Mouse (Mus musculus): ENCODE results near the gene Camk1. TPM values are rescaled to one million over a fixed set of nuclear protein-coding genes. Genes with fewer than 3 reads are reported as not detected.

Gene Camk1
- polyA plus RNA-seq, 1 experiment from 2014 or later = 94.8 TPM

DNA sequence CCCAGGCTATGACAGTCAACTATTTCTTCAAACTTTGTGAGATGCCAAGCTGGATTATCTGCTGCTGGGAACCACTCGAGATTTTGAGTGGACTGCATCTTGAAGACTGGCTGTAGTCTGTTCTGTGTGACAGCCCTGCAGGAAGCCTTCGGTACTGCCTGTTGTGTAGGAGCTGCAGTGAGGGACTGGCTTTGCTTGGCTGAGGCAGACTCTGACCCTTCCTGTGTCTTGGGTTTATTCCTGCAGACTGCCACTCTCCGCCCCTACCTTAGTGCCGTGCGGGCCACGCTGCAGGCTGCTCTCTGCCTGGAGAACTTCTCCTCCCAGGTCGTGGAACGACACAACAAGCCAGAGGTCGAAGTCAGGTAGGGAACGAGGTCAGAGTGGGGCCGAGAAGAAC lies 36.7 kb upstream of the Camk1 start:
- no peak overlapping the region for H3K9ac ChIP-seq (ENCODE audit: low read length)
- no peak for ATAC-seq (replicated peaks; ENCODE audit: low FRiP score, low TSS enrichment, low read depth)
- peaks cover 56% of the 10 kb centered on the region for H3K36me3 ChIP-seq (ENCODE audit: control insufficient read depth, insufficient read depth, low read length)

DNA sequence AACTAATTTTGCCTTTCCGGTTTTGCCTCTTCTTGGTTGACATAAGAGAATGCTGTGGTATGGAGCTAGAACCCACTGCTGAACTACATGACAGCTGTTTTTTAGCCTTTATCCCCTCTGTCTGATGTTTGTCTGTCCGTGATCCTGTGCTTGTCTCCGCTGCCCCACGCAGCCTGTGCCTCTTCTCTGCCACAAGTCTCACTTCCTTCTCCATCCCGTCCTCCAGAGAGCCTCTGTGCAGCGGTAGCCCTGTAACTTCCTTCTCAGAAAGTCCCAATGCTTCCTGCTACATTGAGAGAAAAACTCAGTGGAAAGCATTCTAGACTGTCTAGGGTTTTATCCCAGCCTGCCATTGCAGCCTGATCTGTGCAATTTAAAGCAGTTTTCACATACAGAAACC lies 35.5 kb upstream of the Camk1 start:
- no peak for ATAC-seq (replicated peaks; ENCODE audit: low FRiP score, low TSS enrichment, low read depth)
- peaks cover 56% of the 10 kb centered on the region for H3K36me3 ChIP-seq (ENCODE audit: control insufficient read depth, insufficient read depth, low read length)
- peaks cover 10% of the 10 kb centered on the region for H3K4me1 ChIP-seq (replicated peaks; ENCODE audit: control insufficient read depth, insufficient read depth, low read length)
- H3K9me3 ChIP-seq (ENCODE audit: control insufficient read depth, low read length) = no peaks in the 10 kb centered on the region
- no peak overlapping the region for H3K27ac ChIP-seq (ENCODE audit: low read depth)
- H3K4me2 ChIP-seq (ENCODE audit: low read length) = peak overlapping the region; percentile 98
- peak overlapping the region; percentile 68 for H3K4me3 ChIP-seq (ENCODE audit: low read depth, low read length)
- H3K27me3 ChIP-seq (replicated peaks; ENCODE audit: control insufficient read depth, insufficient read depth, low read length) = no peaks in the 10 kb centered on the region
- H3K9ac ChIP-seq (ENCODE audit: low read length) = peak overlapping the region; percentile 94
- no peak for DNase-seq (ENCODE audit: low spot score)
- 79% methylated on average over 6 of the region's 6 CpGs for WGBS

More for the DNA sequence above, 36.7 kb upstream of the Camk1 start:
- WGBS = 90% methylated on average over 11 of the region's 11 CpGs
- Histone ChIP-seq H3K4me2 (ENCODE audit: low read length) (no peak overlapping the region), H3K27me3 (replicated peaks; ENCODE audit: control insufficient read depth, insufficient read depth, low read length) (no peaks in the 10 kb centered on the region), H3K4me3 (ENCODE audit: low read depth, low read length) (no peak overlapping the region), H3K9me3 (ENCODE audit: control insufficient read depth, low read length) (no peaks in the 10 kb centered on the region), H3K4me1 (replicated peaks; ENCODE audit: control insufficient read depth, insufficient read depth, low read length) (peaks cover 10% of the 10 kb centered on the region), H3K27ac (ENCODE audit: low read depth) (no peak overlapping the region)
- no peak for DNase-seq (ENCODE audit: low spot score)

DNA sequence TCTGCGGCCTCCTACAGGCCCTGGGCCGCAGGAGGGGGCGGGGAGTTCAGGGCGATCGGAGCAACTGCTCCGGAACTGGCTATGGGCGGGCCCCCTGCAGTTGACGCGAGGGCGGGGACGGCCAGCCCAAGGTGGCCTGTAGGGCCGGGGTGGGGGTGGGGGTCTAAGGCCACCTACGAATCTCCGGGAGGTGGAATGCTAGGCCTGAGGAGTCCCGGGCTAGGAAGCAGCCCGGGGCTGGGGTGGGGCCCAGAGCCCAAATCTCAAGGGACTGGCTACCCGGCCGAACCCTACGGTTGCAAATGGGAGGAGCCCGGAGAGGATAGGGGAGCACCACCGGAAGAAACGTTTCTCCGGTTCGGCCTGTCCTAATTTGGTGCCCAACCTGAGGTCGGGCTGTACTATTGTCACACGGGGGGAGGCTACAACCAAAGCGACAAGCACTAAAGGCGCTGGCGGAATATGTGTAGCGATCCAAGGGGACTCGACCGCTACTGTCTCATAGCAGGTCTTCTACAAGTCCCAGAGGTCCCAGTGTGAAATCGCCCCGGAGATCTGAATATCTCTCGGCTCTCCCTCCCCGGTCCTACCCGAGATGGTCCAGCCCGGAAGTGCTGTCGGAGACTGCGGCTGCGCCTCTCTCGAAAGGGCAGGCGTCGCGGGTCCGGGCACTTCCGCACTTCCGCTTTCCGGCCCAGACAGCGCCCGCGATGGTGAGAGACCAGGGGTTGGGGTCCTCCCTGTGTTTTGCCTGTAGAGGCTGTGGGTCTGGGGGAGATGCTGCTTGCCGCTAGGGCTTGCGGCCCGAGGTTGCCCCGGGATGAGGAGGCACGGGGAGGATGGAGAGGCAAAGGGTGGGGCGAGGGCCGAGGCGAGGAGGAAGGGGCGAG lies 34.0 kb upstream of the Camk1 start, which contains the start of the genes Tada3 and Arpc4:
Tada3 (minus strand) TSS at position 388 of the 890 bp plus-strand sequence.
Arpc4 (plus strand) TSS at position 620 of the 890 bp plus-strand sequence.
- H3K9me3 ChIP-seq (ENCODE audit: control insufficient read depth, low read length) = no peaks in the 10 kb centered on the region
- H3K36me3 ChIP-seq (ENCODE audit: control insufficient read depth, insufficient read depth, low read length) = peaks cover 56% of the 10 kb centered on the region
- 1% methylated on average over 61 of the region's 61 CpGs for WGBS

DNA sequence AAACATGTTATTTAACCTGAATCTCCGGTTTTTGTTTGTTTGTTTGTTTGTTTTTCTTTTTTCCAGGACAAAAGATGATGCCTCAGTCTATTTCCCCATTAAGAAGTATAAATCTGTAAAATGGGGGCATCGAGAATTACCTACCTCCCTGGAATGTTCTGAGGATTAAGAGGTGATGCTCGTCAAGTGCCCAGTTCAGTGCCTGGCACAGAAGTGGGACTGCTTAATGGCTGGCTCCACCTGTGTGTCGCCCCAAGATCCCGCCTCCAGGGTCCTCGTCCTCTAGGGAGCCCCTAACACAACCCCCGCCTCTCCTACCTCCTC lies 33.4 kb upstream of the Camk1 start:
- ATAC-seq (replicated peaks; ENCODE audit: low FRiP score, low TSS enrichment, low read depth) (no peak), DNase-seq (ENCODE audit: low spot score) (no peak)
- no peaks in the 10 kb centered on the region for H3K9me3 ChIP-seq (ENCODE audit: control insufficient read depth, low read length)
- peak overlapping the region; percentile 68 for H3K4me3 ChIP-seq (ENCODE audit: low read depth, low read length)
- peaks cover 10% of the 10 kb centered on the region for H3K4me1 ChIP-seq (replicated peaks; ENCODE audit: control insufficient read depth, insufficient read depth, low read length)
- H3K36me3 ChIP-seq (ENCODE audit: control insufficient read depth, insufficient read depth, low read length) = peaks cover 56% of the 10 kb centered on the region
- H3K9ac ChIP-seq (ENCODE audit: low read length) = peak overlapping the region; percentile 94
- H3K27me3 ChIP-seq (replicated peaks; ENCODE audit: control insufficient read depth, insufficient read depth, low read length) = no peaks in the 10 kb centered on the region
- peak overlapping the region; percentile 97 for H3K27ac ChIP-seq (ENCODE audit: low read depth)
- peak overlapping the region; percentile 98 for H3K4me2 ChIP-seq (ENCODE audit: low read length)
- 8% methylated on average over 7 of the region's 7 CpGs for WGBS

More for the DNA sequence above, 34.0 kb upstream of the Camk1 start, which contains the start of the genes Tada3 and Arpc4:
- peak within 1 kb of the TSS; percentile 68 for H3K4me3 ChIP-seq (ENCODE audit: low read depth, low read length)
- peak within 1 kb of the TSS; percentile 97 for H3K27ac ChIP-seq (ENCODE audit: low read depth)
- peak; percentile 98 for ATAC-seq (replicated peaks; ENCODE audit: low FRiP score, low TSS enrichment, low read depth)
- peaks cover 10% of the 10 kb centered on the region for H3K4me1 ChIP-seq (replicated peaks; ENCODE audit: control insufficient read depth, insufficient read depth, low read length)
- peak within 1 kb of the TSS; percentile 94 for H3K9ac ChIP-seq (ENCODE audit: low read length)
- no peaks in the 10 kb centered on the region for H3K27me3 ChIP-seq (replicated peaks; ENCODE audit: control insufficient read depth, insufficient read depth, low read length)
- H3K4me2 ChIP-seq (ENCODE audit: low read length) = peak within 1 kb of the TSS; percentile 98
- peak; percentile 99 for DNase-seq (ENCODE audit: low spot score)

DNA sequence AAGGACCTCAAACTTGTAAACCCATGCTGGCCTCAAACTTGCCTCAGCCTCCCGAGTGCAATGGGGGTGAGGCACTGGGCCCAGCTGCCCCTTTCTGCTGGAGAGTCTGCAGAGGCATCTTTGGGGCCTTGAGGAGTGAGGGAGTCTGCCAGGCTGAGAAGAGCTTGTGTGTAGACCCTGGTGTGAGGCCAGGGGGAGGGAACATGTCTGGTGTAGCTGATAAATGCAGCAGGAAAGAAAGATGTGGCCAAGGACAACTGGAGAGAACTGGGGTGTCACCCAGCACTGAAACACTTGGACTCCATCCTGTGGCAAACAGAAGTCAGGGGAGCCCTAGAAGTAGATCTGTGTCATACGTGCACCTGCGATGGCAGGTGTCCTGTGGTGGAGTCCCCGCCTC lies 29.7 kb upstream of the Camk1 start:
- no peaks in the 10 kb centered on the region; the same call in 1 of the 2 replicates for H3K4me1 ChIP-seq (replicated peaks; ENCODE audit: control insufficient read depth, insufficient read depth, low read length)
- no peak overlapping the region for H3K9ac ChIP-seq (ENCODE audit: low read length)
- H3K4me2 ChIP-seq (ENCODE audit: low read length) = no peak overlapping the region
- no peaks in the 10 kb centered on the region for H3K9me3 ChIP-seq (ENCODE audit: control insufficient read depth, low read length)
- ATAC-seq (replicated peaks; ENCODE audit: low FRiP score, low TSS enrichment, low read depth) = no peak
- 90% methylated on average over 4 of the region's 4 CpGs for WGBS
- H3K27ac ChIP-seq (ENCODE audit: low read depth) = no peak overlapping the region
- H3K27me3 ChIP-seq (replicated peaks; ENCODE audit: control insufficient read depth, insufficient read depth, low read length) = no peaks in the 10 kb centered on the region
- DNase-seq (ENCODE audit: low spot score) = no peak
- peaks cover 71% of the 10 kb centered on the region for H3K36me3 ChIP-seq (ENCODE audit: control insufficient read depth, insufficient read depth, low read length)
- H3K4me3 ChIP-seq (ENCODE audit: low read depth, low read length) = no peak overlapping the region

DNA sequence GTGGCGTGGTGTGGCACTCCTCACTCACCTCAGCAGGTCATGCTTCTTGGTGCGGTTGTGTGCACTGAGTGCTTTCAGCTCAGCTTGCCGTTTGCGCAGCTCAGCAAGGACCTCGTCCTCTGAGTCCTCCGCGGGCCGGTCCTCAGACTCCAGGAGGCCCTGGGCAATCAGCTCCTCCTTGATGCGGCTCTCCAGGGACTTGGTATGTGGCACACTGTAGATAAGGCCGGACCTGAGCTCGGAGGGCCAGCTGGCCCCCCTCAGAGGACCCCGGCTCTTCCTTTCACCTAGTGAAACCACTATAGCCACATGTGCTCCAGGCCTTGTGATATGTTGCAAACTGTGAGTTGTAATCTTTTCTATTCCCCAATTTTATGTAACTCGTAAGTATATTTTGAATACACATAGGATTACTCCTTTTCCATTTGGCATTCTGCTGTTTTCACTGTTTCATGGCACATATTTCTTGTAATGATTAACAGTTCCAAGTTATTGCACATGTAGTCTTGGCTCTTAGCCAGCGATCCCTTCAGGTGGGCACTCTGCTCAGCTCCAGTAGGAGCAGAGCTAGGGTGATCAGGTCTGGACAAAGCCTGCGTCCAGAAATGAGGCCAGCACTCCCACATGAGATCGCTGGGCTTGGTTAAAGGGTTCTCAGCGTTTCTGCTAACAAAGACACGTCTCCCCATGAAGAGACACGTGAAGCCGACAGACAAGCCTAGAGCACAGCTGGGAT lies 26.6 kb upstream of the Camk1 start:
- ATAC-seq (replicated peaks; ENCODE audit: low FRiP score, low TSS enrichment, low read depth) (no peak), DNase-seq (ENCODE audit: low spot score) (no peak)
- no peaks in the 10 kb centered on the region for H3K27me3 ChIP-seq (replicated peaks; ENCODE audit: control insufficient read depth, insufficient read depth, low read length)
- 94% methylated on average over 20 of the region's 20 CpGs for WGBS
- H3K9ac ChIP-seq (ENCODE audit: low read length) = no peak overlapping the region
- H3K4me1 ChIP-seq (replicated peaks; ENCODE audit: control insufficient read depth, insufficient read depth, low read length) = no peaks in the 10 kb centered on the region
- no peaks in the 10 kb centered on the region for H3K9me3 ChIP-seq (ENCODE audit: control insufficient read depth, low read length)
- no peak overlapping the region for H3K4me3 ChIP-seq (ENCODE audit: low read depth, low read length)
- H3K4me2 ChIP-seq (ENCODE audit: low read length) = no peak overlapping the region
- H3K27ac ChIP-seq (ENCODE audit: low read depth) = no peak overlapping the region
- H3K36me3 ChIP-seq (ENCODE audit: control insufficient read depth, insufficient read depth, low read length) = peaks cover 88% of the 10 kb centered on the region

DNA sequence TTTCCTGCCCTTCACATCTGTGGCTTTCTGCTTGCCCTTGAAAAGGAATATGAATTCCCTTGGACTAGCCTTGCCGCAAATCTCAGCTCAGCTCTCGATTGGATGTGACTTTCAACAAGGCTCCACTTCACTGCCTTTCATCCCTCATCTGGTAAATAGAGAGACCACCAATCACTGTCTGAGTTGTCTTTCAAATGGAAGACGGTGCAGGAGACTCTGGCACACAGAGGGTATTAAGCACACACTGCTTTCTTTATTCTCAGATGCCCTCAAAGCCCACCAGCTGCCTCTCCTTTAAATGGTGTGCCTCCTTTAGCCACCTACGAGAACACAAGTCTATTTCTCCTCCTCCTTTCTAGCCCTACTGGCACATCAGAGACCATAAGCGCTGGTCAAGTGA lies 24.8 kb upstream of the Camk1 start:
- ATAC-seq (replicated peaks; ENCODE audit: low FRiP score, low TSS enrichment, low read depth) = no peak
- H3K9me3 ChIP-seq (ENCODE audit: control insufficient read depth, low read length) = no peaks in the 10 kb centered on the region
- H3K4me3 ChIP-seq (ENCODE audit: low read depth, low read length) = no peak overlapping the region
- no peak overlapping the region for H3K27ac ChIP-seq (ENCODE audit: low read depth)
- no peaks in the 10 kb centered on the region for H3K4me1 ChIP-seq (replicated peaks; ENCODE audit: control insufficient read depth, insufficient read depth, low read length)
- peaks cover 70% of the 10 kb centered on the region for H3K36me3 ChIP-seq (ENCODE audit: control insufficient read depth, insufficient read depth, low read length)
- H3K9ac ChIP-seq (ENCODE audit: low read length) = no peak overlapping the region
- no peaks in the 10 kb centered on the region for H3K27me3 ChIP-seq (replicated peaks; ENCODE audit: control insufficient read depth, insufficient read depth, low read length)
- no peak overlapping the region for H3K4me2 ChIP-seq (ENCODE audit: low read length)
- 83% methylated on average over 5 of the region's 5 CpGs for WGBS
- no peak for DNase-seq (ENCODE audit: low spot score)

DNA sequence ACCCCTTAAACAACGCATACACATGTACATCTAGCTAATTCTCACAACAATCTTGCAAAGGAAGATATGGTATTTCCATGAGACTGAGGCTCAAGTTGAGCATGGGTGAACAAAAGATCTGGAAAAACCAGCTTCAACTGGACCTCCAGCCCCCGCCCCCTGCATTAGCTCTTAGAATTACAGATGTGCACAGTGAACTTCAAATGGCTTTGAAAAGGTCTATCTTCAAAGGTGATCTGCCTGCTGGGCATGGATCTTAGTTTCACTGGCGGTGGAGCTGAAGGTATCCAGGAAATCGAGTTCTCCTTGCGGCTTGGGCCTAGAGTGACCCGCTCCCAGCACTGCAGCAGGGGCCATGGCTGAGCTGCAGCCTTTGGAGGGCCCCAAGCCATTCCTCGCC lies 24.3 kb upstream of the Camk1 start:
- Histone ChIP-seq H3K9me3 (ENCODE audit: control insufficient read depth, low read length) (no peaks in the 10 kb centered on the region), H3K36me3 (ENCODE audit: control insufficient read depth, insufficient read depth, low read length) (peaks cover 65% of the 10 kb centered on the region), H3K4me3 (ENCODE audit: low read depth, low read length) (no peak overlapping the region), H3K4me1 (replicated peaks; ENCODE audit: control insufficient read depth, insufficient read depth, low read length) (no peaks in the 10 kb centered on the region), H3K27me3 (replicated peaks; ENCODE audit: control insufficient read depth, insufficient read depth, low read length) (no peaks in the 10 kb centered on the region), H3K27ac (ENCODE audit: low read depth) (no peak overlapping the region), H3K9ac (ENCODE audit: low read length) (no peak overlapping the region), H3K4me2 (ENCODE audit: low read length) (no peak overlapping the region)
- WGBS = 88% methylated on average over 7 of the region's 7 CpGs
- no peak for DNase-seq (ENCODE audit: low spot score)
- ATAC-seq (replicated peaks; ENCODE audit: low FRiP score, low TSS enrichment, low read depth) = no peak

Data from intestine, embryonic 14.5 days (tissue).